In genomic region chr10:68249355-68249782, GRCm38 (mm10) we compare ENCODE assay signal across 9 mouse cellular contexts. TPM values are rescaled to one million over a fixed set of nuclear protein-coding genes. Genes with fewer than 3 reads are reported as not detected.
A peak's percentile ranks its signal among the peaks of the same experiment; 100 is the strongest.
DNase-seq lines count a peak whose midpoint lies in the region; ATAC-seq and TF ChIP-seq lines count a peak whose summit lies in the region.
"Had no signal": no experiment of that assay in that cellular context is flagged by ENCODE, and none has a peak within 500 bp of the region (broad histone marks: within the 10 kb centered on the region; RNA-seq: fewer than 3 reads in every experiment).

No protein-coding gene starts in this region.

- H3K4me1 ChIP-seq in ES-E14 (ENCODE audit: control insufficient read depth in 2 of 2, insufficient read depth in 2 of 2, low read length in 2 of 2, poor library complexity in 1 of 2), result peaks cover 7 to 15% of the 10 kb centered on the region in 2 experiments
- H3K4me1 ChIP-seq in heart, embryonic 10.5 days, result peaks cover 14% of the 10 kb centered on the region
- H3K4me1 ChIP-seq in forebrain, embryonic 13.5 days, result peaks cover 8% of the 10 kb centered on the region
- no peaks in the 10 kb centered on the region for H3K4me1 ChIP-seq in hindbrain, embryonic 16.5 days (ENCODE audit: control insufficient read depth, insufficient read depth, low read depth, low read length)

- ATAC-seq in megakaryocyte, adult 5-6 weeks (ENCODE audit: poor library complexity, severe bottlenecking), result peak; percentile 72
- ATAC-seq in forebrain, embryonic 13.5 days, result no peak
- ATAC-seq in hindbrain, embryonic 16.5 days, result no peak

- H3K27me3 ChIP-seq in heart, embryonic 10.5 days (ENCODE audit: insufficient read depth, poor library complexity, severe bottlenecking), result no peaks in the 10 kb centered on the region
- H3K27me3 ChIP-seq in forebrain, embryonic 13.5 days, result no peaks in the 10 kb centered on the region
- H3K27me3 ChIP-seq in hindbrain, embryonic 16.5 days (replicated peaks; ENCODE audit: control insufficient read depth, insufficient read depth, low read length), result no peaks in the 10 kb centered on the region
- H3K27me3 ChIP-seq: limb, embryonic 15.5 days had no signal

- H3K27ac ChIP-seq in ES-E14 (ENCODE audit: insufficient read depth, low read depth, low read length, poor library complexity, severe bottlenecking), result no peak overlapping the region
- 0 out of 2 replicates have a peak overlapping the region, but pooled peaks have one; percentile 23 for H3K27ac ChIP-seq in heart, embryonic 10.5 days
- H3K27ac ChIP-seq in forebrain, embryonic 13.5 days, result no peak overlapping the region
- H3K27ac ChIP-seq in hindbrain, embryonic 16.5 days (ENCODE audit: low read depth, low read length), result no peak overlapping the region

- no peak overlapping the region for H3K4me2 ChIP-seq in forebrain, embryonic 13.5 days
- no peak overlapping the region for H3K4me2 ChIP-seq in hindbrain, embryonic 16.5 days (ENCODE audit: low read length)
- H3K4me2 ChIP-seq: limb, embryonic 15.5 days had no signal

- in situ Hi-C loops in ES-E14 (cut with MboI; ENCODE audit: low sequenced_read_pairs in 2 of 2, unreplicated experiment in 2 of 2), result no loop called here

- no peaks in the 10 kb centered on the region for H3K9me3 ChIP-seq in ES-E14 (ENCODE audit: control insufficient read depth, insufficient read depth, low read depth, low read length)
- no peaks in the 10 kb centered on the region for H3K9me3 ChIP-seq in heart, embryonic 10.5 days
- H3K9me3 ChIP-seq in forebrain, embryonic 13.5 days (replicated peaks), result no peaks in the 10 kb centered on the region
- no peaks in the 10 kb centered on the region for H3K9me3 ChIP-seq in hindbrain, embryonic 16.5 days (ENCODE audit: control insufficient read depth, low read length)
- H3K9me3 ChIP-seq: limb, embryonic 15.5 days had no signal

- H3K9ac ChIP-seq in ES-E14 (ENCODE audit: insufficient read depth, low read depth, low read length, poor library complexity, severe bottlenecking), result no peak overlapping the region
- no peak overlapping the region for H3K9ac ChIP-seq in forebrain, embryonic 13.5 days
- no peak overlapping the region for H3K9ac ChIP-seq in hindbrain, embryonic 16.5 days (ENCODE audit: low read depth, low read length)
- H3K9ac ChIP-seq: limb, embryonic 15.5 days had no signal

- 43% methylated on average over 6 of the region's 6 CpGs for WGBS in heart, embryonic 10.5 days
- 75% methylated on average over 6 of the region's 6 CpGs for WGBS in forebrain, embryonic 13.5 days
- 58% methylated on average over 6 of the region's 6 CpGs for WGBS in hindbrain, embryonic 16.5 days

- no peak overlapping the region for H3K4me3 ChIP-seq in ES-E14 (ENCODE audit: insufficient read depth in 1 of 2, low read depth in 1 of 2, low read length in 2 of 2, poor library complexity in 1 of 2, severe bottlenecking in 1 of 2)
- no peak overlapping the region for H3K4me3 ChIP-seq in heart, embryonic 10.5 days
- H3K4me3 ChIP-seq in forebrain, embryonic 13.5 days, result no peak overlapping the region
- H3K4me3 ChIP-seq in hindbrain, embryonic 16.5 days (ENCODE audit: low read length), result no peak overlapping the region
- H3K4me3 ChIP-seq: limb, embryonic 15.5 days had no signal

- intact Hi-C loops in left cerebral cortex, postnatal 4 days (cut with DNase I), result no loop called here

- peak; percentile 4 for DNase-seq in left cerebral cortex, postnatal 4 days
- DNase-seq in left cerebral cortex, adult 18-20 months (ENCODE audit: low spot score in 2 of 2), result no peak
- DNase-seq in ES-E14 (ENCODE audit: low read depth, low spot score), result no peak
- no peak for DNase-seq in heart, embryonic 10.5 days (ENCODE audit: low spot score)
- no peak for DNase-seq in cerebellum, postnatal 14 days

- no peaks in the 10 kb centered on the region for H3K36me3 ChIP-seq in ES-E14 (ENCODE audit: control insufficient read depth, insufficient read depth, low read length, poor library complexity, severe bottlenecking)
- no peaks in the 10 kb centered on the region; the same call in 1 of the 2 replicates for H3K36me3 ChIP-seq in heart, embryonic 10.5 days
- H3K36me3 ChIP-seq in forebrain, embryonic 13.5 days (ENCODE audit: poor library complexity, severe bottlenecking), result no peaks in the 10 kb centered on the region
- H3K36me3 ChIP-seq in hindbrain, embryonic 16.5 days (ENCODE audit: control insufficient read depth, insufficient read depth, low read length), result no peaks in the 10 kb centered on the region

TF ChIP-seq in ES-E14, 5 proteins besides CTCF, POLR2A, EP300 and RAD21:
- peak; percentile 62; the same call in 1 of the 2 replicates for TF ChIP-seq MAFK (IDR thresholded peaks at IDR 0.05; ENCODE audit: insufficient read depth, low read depth, low read length)
- TF ChIP-seq ZNF384 (IDR thresholded peaks at IDR 0.05; ENCODE audit: low read depth, low read length), result no peak; the same call in 1 of the 2 replicates

RNA-seq across cellular contexts. Expression of gene Arid5b, which starts 29.2 kb away (rescaled TPM):
- total RNA-seq in left cerebral cortex, postnatal 4 days (2021), result 10 to 100 TPM; 28.7 to 31.5 TPM
- 10 to 100 TPM; 32.3 to 35.0 TPM for total RNA-seq in left cerebral cortex, adult 18-20 months (2021)
- 24.6 and 26.2 TPM in 2 replicates for total RNA-seq in ES-E14 (2012; rRNA removed)
- polyA plus RNA-seq in heart, embryonic 10.5 days (2016; fragmentation: Nextera tagmentation; extraction: Ambion mirVana), result 12.4 and 18.2 TPM in 2 replicates
- total RNA-seq in megakaryocyte, adult 5-6 weeks (2015), result 28.5 and 29.3 TPM in 2 replicates
- total RNA-seq in megakaryocyte, adult 5-6 weeks (2017), result 14.4 and 14.5 TPM in 2 replicates
- polyA plus RNA-seq in forebrain, embryonic 13.5 days (2015; fragmentation: Nextera tagmentation; extraction: Ambion mirVana), result 12.6 and 15.2 TPM in 2 replicates
- 16.6 TPM in 2 replicates for polyA plus RNA-seq in hindbrain, embryonic 16.5 days (2015; fragmentation: Nextera tagmentation; extraction: Ambion mirVana)
